Mouse (Mus musculus) left cerebral cortex, adult 8-10 months (tissue): ENCODE results near the gene Nlrp3. TPM values are rescaled to one million over a fixed set of nuclear protein-coding genes. Genes with fewer than 3 reads are reported as not detected.
"Not testable (repeated sequence)": the region's sequence is repeated elsewhere in the genome, so short reads cannot be mapped to it uniquely, and the experiment has no call there.

Source experiments
- DNase-seq, 2 experiments: peaks; one replicate each; pipeline ENCODE4 v3.0.0; 2022; ENCODE audit warnings: low spot score in 2 of 2
- total RNA-seq, 4 experiments: library from RNA; stranded (reverse); gene quantifications; 2 replicates each; pipeline ENCODE4 v1.2.4; 2022

The Nlrp3 gene
- total RNA-seq, 4 experiments from 2014 or later = 1.3 to 4.3 (median 1.9) TPM

DNA sequence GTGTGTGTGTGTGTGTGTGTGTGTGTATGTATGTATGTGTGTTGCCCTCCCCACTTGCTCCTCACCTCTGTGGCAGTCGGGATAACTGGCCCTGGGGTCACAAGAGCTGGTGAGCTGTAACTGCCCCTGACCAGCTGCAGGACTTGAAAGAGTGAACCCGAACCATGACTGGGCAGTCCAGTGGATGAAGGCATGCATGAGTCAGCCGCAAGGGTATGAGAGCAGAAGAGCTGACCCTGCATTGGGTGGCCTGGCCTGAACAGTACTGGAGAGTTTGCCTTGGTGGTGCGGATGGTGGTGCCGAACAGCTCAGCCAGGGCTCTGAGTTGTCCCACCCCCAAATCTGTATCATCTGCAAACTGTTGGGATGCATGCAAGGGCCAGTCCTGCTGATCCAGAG is 9.8 kb upstream of the Nlrp3 start:
- no peak for DNase-seq

DNA sequence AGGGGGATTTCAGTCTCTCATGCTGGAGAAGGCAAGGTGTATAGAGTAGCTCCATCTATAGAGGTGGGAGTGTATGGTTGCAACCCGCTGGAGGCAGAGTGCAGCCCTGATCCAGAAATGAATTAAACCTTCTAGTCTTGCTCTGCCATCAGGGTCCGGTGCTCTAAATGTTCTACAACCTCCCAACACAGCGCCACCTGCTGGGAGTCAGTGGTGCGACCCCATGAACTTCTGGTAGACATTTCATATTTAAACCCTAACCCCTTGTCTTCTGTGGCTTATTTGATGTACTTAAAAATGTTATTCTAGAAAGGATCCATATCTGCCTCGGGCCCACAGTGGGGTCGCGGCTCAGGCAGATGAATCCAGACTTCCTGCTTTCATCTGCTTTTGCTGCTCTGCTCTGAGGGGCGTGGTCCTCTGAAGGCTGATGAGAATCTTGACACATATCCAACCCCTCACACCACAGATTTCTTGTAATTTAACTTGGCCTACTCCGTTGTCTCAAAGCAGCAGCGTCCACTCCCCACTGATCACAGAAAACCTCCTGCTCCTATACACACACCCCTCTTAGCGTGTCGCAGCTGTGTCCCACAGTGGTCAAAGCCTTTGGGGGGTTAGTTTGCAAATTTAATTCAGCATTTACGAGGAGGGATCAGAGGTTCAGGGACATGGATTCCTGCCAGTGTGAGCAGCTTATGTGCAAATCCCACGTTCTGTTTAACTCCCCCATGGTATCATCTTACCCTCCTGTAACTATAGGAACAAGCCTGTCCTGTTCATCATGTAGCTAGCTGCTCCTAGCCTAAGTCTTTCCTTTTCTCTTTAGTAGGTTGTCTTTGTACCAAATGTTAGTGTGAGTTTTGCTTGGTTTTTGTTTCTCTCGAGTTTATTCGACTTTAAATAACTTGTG is 3.9 kb upstream of the Nlrp3 start:
- no peak for DNase-seq

DNA sequence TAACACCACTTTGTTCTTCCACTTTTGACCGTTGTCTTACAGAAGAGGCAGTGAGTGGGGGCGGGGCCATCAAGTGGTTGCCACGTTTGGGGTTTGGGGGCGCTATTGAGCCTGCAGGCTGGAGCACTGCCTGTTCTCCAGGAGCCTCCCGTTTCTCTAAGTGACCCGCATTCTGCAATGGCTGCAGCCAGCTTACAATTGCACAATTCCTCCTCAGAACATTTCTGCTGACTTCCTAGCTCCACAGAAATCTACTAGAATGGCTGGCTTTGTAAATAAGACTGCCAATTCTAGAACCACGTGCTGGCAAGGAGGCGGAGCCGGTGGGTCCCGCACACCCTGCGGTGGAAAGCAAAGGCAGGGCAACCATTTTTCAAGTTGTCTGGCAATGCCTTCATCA is 3.0 kb upstream of the Nlrp3 start:
- no peak for DNase-seq

DNA sequence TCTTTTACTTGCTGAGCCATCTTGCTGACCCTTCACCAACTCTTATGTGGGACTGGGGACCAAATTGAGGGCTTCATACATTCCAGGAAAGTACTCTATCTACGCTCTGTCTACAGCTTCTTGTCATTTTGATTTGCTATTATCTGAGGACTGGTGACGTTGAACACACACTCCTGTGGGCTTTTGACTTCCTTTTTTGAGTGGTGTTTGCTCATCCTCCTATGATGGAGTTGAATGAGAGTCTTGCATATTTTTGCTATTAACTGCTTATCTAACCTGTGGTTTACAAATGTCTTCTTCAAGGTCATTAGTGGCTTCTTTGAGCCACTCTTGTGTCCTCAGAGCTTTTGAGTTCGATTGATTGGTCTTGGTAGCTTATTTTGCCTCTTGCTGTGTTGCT is 1.2 kb upstream of the Nlrp3 start:
- no peak for DNase-seq

DNA sequence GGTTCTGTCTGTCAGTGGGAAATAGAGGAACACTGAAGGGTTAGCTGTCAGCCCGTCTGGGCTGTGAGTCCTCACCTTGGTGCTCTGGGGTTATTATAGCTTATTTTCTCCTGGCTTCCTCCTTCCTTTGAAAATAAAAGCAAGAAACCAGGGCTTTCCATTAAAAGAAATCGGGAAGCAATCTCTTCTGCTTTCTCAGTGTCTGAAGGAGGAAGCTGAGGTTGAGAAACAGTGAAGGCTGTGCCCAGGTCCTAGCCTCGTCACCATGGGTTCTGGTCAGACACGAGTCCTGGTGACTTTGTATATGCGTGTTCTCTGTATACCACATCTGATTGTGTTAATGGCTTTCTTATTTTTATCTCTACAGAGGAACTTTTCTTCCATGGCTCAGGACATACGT is 1.1 kb downstream of the Nlrp3 start:
- no peak for DNase-seq

DNA sequence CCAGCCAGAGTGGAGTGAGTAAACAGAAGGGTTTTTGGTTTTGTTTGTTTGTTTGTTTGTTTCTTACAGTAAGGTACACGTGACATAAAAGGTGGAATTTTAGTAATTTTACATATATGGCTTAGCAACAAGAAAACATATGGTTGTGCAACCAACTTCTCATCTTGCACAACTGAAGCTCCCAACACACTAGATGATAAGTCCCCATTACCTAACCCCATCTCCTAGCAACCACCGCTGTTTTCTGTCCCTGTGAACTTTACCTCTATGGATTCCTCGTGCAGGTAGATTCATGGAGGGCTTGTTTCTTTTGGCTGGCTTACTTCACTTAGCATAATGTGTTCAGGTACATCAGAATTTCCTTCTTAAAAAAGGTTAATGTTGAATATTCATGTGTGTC is 2.0 kb downstream of the Nlrp3 start:
- no peak for DNase-seq

DNA sequence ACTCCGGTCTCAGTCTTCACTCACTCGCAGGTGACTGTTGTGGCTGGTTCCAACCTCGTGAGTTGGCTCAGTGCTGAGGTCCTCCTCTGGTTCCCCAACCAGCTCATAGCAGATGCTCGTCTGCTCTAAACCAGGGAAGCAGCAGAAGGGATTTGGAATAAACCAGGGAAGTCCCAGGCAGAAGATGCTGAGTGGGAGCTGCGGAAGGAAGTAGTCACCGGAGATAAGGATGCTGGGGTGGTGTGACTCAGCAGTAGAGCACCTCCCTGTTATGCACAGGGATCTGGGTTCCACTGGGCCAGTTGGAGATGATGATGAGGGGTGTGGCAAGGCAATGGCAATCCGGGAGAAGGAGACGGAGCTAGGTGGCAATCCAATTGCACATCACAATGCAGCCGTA is 2.6 kb downstream of the Nlrp3 start:
- DNase-seq = no peak

DNA sequence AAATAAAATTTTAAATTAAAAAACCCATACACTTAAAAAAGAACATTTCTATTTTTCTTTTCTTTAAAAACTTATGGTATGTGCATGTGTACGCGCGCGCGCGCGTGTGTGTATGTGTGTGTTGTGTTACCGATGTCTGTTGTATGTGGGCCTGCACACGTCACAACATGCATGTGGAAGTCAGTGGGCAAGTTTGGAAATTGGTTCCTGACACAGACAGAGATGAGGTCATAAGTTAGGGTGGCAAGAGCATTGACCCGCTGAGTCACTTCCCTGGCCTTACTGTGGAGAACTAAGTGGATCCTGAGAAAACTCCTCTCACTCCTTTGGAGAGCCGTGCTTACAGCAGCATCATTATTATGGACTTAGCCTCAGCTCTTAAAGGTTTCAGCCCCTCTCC is 12.8 kb downstream of the Nlrp3 start:
- no peak for DNase-seq

DNA sequence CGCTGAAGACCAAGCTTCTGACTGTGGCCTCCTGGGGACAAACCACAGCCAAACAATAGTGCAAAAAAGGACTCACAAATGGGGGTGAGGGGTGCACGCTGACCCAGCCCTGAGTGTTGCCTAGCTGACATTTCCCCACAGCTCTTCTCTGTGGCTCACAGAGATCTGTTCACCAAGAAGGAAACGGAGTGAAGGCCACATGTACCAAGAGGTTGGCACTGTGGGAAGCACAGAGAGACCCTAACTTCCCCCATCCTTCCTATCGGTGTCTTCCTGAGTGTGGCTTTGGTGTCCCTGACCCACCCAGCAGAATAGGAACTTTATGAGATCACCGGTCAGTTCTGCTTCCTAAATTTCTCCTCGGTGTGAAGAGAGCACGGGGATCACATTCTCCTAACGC is 13.2 kb downstream of the Nlrp3 start:
- DNase-seq = no peak

DNA sequence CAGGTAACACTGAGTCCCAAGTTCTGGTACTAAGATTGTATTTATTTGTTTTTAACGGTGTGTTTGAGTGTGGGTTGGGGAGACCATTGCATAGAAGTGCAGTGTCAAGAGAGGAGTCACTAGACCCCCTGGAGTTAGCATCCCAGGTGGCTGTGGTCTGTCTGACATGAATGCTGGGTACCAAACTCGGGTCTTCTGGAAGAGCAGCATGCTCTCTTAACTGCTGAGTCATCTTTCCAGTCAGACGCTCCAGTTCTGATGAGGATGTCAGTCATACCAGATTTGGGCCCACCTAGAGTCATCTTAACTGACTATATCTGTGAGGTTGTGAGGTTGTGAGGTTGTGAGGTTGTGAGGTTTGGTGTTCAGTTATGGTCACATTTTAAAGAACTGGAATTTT is 19.5 kb downstream of the Nlrp3 start:
- no peak for DNase-seq

DNA sequence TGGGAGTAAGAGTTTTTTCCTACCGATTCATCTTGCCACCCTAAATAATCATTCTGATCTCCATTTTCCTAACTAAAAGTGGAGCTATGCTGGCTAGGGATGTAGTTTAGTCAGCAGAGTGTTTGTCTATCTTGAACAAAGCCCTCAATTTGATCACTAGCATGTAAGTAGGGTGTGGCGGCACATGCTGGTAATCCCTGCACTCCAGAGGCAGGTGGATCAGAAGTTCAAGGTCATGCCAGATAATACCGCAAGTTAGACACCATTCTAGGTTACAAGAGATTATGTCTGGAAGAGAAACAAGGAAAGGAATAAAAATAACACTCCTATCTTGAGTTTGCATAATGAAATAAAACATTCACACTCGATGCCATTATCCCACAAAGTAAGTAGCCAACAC is 21.0 kb downstream of the Nlrp3 start:
- DNase-seq = no peak

DNA sequence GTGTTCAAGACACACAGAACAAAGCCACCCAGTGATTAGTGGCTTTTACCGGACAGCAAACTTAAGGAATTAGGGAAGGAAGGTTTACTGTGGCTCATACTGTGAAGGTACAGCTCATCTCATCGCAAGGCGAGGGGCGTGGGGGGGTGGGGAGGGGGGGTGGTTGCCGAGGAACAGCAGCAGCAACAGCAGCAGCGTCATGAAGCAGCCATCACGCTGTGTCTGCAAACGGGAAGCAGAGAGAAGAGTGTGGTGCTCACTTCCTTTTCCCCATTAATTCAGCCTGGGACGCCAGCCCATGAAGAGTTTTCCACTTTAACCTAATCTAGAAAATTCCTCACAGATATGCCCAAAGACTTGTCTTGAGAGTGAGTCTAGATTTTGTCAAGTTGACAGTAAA is 21.5 kb downstream of the Nlrp3 start:
- DNase-seq = no peak

DNA sequence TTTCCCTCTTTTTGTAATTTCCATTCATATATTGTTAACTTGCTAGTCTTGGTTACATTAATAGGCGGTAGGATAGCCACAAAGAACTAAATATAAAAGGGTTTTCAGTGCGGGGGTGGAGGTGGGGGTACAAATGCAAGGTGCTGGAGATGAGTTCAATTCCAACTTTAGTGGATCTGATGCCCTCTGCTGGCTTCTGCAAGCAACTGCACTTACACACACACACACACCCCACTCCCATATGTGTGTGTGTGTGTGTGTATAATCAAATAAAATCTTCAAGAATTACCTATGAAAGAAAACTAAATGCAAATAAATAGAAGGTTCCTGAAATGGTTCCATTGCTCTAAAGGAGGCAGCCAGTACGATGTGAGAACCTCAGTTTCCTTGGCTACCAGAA is 27.9 kb downstream of the Nlrp3 start:
- no peak for DNase-seq

DNA sequence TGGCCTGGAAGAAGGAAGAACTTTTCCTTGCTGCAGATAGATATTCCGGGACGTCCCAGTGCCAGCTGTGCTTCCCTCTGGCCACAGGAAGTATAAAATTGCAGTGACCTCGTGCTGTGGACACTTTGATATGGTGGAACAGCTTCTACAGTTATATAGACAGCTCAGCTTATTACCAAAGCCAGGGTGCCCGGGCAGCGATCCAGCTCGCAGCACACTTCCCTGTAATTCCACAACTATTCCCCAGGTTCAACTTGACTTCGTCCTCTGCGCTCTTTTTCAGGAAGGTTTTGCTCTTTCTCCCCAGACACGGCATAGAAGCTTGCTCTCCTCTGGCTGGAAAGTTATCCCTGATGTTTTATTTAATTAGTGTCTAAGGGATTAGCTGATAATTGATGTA is 34.4 kb downstream of the Nlrp3 start:
- no peak for DNase-seq

DNA sequence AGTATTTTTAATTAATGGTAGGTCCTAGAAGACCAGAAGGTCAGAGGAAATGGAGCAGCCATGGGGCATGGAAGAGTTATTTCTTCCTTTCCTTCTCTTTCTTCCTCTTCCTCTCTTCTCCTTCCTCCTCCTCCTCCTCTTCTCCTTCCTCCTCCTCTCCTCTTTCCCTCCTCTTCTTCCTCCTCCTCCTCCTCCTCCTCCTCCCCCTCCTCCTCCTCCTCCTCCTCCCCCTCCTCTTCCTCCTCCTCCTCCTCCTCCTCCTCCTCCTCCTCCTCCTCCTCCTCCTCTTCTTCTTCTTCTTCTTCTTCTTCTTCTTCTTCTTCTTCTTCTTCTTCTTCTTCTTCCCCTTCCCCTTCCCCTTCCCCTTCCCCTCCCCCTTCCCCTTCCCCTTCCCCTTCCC is 34.8 kb downstream of the Nlrp3 start, which contains the start of gene Olfr222:
Gene Olfr222 (minus strand): TSS at position 101 of the 400 bp plus-strand sequence.
- DNase-seq = not testable (repeated sequence)

DNA sequence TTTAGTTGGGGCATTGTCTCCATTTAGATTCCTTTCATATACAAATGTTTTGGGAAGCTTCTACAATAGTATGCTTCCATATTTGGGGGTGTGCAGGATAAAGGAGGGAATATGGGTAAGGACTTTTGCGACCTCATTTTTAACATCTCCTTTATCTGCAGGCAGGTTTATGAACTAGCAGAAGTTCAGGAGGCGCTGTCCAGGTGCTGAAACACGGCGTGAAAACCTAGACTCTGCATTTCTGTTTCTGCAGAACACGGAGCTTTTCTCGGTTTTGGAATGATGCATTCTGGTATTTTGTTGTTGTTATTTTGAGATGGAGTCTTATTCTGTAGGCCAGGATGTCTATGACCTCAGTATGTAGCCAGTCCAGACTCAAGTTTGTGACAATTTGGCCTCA is 43.2 kb downstream of the Nlrp3 start:
- DNase-seq = no peak

DNA sequence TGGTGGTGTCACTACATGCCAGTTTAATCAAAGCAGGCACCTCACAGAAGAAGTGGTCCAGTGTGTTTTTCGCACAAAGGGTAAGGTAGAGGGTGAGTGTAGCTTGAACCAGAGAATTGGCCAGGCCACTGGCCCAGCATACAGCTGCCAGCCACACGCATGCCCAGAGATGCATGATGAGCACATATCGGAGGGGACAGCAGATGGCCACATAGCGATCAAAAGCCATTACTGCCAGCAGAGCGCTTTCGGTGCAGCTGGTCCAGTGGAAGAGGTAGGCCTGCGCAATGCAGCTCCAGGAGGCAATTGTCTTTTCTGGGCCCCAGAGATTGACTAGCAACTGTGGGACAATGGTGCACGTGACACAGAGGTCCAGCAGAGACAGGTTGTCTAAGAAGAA is 48.1 kb downstream of the Nlrp3 start:
- DNase-seq = no peak

DNA sequence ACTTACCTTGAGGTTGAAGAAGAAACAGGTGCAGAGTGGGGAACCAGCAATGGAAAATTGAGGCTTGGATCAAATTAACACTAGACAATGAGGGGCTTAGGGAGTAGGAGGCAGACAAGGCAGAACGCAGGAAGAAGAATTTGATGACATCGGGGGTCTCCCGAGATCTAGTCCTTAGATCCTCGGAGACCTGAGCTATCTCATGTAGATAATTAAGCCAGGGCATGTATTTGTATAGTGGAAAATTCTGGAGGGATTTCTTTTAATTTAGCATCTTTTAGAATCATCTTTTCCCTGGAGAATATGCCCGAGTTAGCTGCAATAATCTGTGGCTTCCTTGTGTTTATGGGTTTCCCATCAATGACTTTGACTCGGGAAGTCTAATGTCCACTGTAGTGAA is 51.8 kb downstream of the Nlrp3 start, which contains the start of gene Olfr223:
Gene Olfr223 (minus strand): TSS at position 101 of the 400 bp plus-strand sequence.
- DNase-seq = no peak

DNA sequence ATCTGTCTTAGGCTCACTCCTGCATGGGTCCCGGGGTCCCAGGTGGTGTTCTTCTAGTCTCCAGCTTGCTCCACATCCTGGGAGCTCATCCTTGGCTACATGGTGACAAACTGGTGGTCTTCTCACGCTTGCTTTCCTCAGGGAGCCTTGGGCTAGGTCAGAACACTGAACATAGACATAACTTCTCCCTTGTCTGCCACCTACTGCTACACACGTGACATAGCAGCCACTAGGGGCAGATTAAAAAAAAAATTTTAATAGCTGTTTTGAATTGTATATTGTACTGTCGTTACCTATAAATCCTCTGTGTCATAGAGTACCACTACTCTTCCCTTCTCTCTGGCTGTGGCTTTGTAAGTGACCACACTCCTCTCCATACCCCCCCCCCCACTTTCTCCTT is 54.7 kb downstream of the Nlrp3 start:
- no peak for DNase-seq

DNA sequence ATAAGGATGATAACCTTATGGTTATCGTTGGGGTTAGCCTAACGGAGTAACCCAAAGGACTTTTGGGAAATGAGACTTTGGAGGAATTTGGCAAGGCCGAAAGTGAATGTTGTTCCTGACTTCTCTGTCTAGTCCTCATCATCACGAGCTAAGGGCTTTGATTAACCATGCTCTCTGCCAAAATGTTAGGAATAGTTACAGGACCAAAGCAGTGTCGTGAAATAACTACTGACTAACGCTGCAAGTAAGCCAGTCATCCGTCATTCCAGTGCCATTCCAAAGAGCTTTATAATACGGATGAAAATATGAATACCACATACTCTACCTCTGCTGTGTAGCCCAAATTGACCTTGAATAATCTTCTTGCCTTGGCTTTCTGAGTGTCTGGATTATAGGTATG is 55.6 kb downstream of the Nlrp3 start:
- DNase-seq = no peak

DNA sequence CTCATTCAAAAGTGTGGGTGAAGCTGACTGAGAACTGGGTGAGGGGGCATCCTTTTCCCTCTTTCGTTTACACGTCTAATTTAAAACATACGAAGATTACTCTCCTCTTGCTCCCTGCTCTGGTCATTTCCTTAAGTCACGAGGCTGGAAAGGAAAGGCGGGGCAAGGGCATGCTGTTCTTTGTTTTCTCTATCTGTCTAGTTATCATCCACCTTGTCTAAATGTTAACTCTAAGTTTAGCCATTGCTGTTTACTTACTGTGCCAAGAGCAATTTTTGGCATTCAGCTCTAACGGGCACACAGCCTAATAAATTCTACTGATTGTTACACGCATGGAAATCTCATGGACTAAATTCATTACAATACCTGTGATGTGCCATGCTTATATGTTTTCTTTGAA is 57.8 kb downstream of the Nlrp3 start:
- DNase-seq = no peak

DNA sequence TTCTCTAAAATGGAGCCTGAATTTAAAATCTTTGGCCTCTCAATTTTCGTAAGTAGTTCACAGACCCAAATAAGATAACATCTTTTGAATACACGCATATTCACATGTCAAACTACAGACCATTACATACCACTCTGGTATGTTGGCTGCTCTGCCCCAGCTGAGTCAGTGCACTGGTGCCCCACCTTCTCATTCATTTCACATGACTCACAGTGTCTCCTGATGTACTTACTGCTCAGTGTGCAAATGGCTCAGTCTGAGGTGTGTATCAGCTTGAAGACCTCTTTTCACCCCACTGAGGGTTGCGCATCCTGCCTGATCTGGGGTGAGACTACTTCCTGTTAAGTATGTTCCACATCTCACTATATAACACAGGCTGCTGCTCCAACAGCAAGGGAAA is 59.5 kb downstream of the Nlrp3 start:
- DNase-seq = no peak

DNA sequence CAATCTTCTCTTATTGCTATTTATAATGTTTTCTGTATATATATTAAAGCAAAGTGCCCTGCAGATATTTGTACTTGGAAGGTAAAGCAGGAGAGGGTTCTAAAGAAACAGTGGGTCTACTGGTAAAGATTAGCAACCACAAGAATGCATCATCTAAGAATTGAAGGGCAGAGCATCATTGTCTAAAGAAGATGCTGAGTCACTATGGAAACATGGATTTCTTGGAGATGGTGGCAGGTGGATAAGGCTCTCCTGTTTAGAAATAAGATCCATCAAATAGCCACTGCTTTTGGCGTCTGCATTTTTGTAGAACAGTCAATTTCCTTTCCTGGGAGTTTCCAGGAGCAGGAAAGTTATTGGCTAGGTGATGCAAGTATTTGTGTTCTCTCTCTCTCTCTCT is 60.9 kb downstream of the Nlrp3 start:
- DNase-seq = no peak
